Mouse (Mus musculus) lung, adult 2 months (tissue): ENCODE results near the gene Nxph1.

ENCODE experiments used
- CTCF ChIP-seq: fragments of 200-500 bp; IDR thresholded peaks from 2 replicates; pipeline ENCODE4 v1.5.1; 2011; ENCODE audit warnings: mild to moderate bottlenecking, low read length, control low read depth; ENCODE audit not compliant: insufficient read depth
- POLR2A ChIP-seq: fragments of 200-500 bp; IDR thresholded peaks from 2 replicates; pipeline ENCODE4 v1.6.1; 2011; ENCODE audit warnings: low read depth, mild to moderate bottlenecking, control low read depth, low read length, borderline replicate concordance; ENCODE audit errors: extremely low read depth

DNA sequence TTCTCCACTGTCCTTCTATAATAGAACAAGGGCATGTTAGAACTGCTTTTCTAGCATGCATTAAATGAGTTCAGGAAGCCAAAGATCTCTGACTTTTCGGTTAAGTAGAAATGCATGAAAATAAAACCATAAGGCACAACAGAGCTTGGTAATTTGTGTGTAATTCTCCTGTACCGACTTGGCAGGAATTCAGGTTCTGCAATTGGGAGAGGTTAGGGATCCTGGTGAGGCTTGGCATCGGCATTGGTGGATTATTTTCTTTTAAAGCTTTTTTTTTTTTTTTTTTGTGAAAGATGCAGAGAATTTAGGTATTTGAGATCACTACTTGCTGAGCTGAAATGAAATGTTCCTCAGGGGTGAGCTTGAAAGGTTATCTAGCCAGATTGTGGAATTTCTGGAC lies 135.6 kb downstream of the Nxph1 start:
- TF ChIP-seq POLR2A (no peak), CTCF (no peak)
